Mouse (Mus musculus) kidney, adult 8-10 months (tissue): ENCODE measurements around the gene Bfsp1.

Source experiments
- DNase-seq, 2 experiments: peaks; one replicate each; pipeline ENCODE4 v3.0.0; 2022

The Bfsp1 gene

DNA sequence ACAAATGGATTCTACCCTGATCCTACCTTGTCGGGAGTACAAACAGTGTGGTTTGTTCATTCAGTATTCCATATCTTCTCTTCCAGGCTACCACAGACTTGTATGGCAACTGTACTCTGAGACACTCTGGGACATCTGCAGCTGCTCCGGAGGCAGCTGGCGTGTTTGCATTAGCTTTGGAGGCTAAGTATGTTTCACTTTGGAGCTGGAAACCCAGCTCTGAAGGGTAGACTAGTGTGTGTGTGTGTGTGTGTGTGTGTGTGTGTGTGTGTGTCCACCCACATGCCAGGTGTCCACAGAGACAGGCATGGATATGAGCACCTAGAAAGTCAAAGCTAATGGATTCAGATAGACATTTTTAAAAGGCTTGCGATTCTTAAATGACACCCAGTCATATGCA is 67.1 kb downstream of the Bfsp1 start:
- no peak for DNase-seq

DNA sequence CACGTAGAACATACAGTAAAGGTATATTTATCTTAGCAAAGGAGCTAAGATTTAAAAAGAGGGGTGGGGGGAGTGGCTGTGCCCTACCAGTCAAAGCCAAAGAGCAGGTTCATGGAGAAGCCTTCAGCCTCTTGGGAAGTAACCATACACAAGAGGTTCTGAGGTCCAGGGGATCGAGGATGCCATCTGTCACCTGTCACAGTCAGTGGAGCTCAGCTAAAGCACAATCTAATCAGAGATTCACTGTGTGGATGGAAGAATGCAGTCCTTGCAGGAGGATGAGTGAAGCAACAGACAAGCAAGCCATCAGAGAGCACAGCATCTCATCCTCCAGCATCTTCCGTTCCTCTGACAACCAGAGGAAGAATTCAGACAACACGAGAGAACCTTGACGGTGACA is 73.1 kb downstream of the Bfsp1 start:
- no peak for DNase-seq

DNA sequence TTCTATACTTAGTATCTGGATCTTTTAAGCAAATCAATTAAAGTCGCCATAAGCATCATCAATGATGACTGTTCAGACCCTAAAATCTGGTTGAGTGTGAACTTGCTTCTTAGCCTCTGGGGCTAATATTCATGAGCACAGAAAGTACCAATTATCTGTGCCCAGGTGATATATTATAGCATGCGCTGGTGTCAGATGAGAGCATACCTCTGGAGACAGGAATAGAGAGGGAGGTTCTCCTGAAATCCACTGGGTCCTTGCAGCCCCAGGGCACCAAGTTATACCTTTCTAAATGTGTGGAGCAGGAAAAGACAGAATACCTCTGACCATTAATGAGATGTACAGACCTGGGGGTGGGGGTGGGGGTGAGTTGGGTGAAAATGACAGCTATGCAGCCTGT is 82.7 kb downstream of the Bfsp1 start:
- DNase-seq: no peak
